Mouse (Mus musculus) heart, adult 9 months (tissue): ENCODE results near the gene Creb1.
"Not testable (repeated sequence)": the region's sequence is repeated elsewhere in the genome, so short reads cannot be mapped to it uniquely, and the experiment has no call there.

ENCODE experiments used
- DNase-seq, 2 experiments: peaks; one replicate each; pipeline ENCODE4 v3.0.0; 2022; ENCODE audit warnings: low spot score in 2 of 2

Gene Creb1

DNA sequence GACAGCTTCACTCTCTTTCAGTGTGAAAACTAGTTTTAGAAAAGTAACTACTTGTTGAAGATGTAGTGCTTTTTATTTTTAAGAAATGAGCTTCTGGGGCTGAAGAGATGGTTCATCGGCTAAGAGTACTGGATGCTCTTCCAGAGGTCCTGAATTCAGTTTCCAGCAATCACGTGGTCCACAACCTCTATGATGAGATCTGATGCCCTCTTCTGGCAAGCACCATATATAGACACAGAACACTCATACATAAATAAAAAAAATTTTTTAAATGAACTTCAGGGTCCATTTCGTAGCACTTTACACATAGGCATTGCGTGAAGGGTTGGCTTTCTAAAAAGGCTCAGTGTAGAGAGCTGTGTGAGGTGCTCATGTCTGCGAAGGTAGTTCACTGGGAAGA, 11.3 kb downstream of the Creb1 start:
- DNase-seq = no peak

- DNase-seq = no peak
These were observed 13.6 kb downstream of the Creb1 start for GRCm38 (mm10) chr1:64546070-64546469.

DNA sequence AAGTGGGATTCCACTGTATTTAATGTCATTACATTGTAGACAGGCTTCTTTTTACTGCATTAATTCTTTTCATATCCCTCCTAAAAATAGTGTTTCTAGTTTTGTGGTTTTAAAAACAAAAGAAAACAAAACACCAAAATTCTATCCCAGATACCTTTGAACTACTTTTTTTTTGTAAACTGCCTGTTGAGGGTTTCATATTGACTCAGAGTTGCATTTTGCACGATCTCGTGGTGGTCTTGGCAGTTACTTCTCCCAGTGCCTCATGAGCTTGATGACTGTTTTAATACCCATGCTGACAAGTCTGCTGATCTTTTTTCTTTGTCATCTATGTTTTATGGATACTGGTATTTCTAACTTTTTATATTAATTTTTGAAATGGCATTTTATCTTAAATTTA, 16.9 kb downstream of the Creb1 start:
- DNase-seq = no peak

GRCm38 (mm10) chr1:64551908-64552307, 19.5 kb downstream of the Creb1 start:
- DNase-seq = no peak

- peak in 1 of 2 experiments; percentile 6 for DNase-seq
These were observed 27.7 kb downstream of the Creb1 start for GRCm38 (mm10) chr1:64560105-64560504.

- DNase-seq = no peak
These were observed 35.8 kb downstream of the Creb1 start for GRCm38 (mm10) chr1:64568206-64568605.

- DNase-seq = no peak
These were observed 43.6 kb downstream of the Creb1 start for GRCm38 (mm10) chr1:64576022-64576421.

- DNase-seq = no peak
These were observed 44.3 kb downstream of the Creb1 start for GRCm38 (mm10) chr1:64576732-64577131.

DNA sequence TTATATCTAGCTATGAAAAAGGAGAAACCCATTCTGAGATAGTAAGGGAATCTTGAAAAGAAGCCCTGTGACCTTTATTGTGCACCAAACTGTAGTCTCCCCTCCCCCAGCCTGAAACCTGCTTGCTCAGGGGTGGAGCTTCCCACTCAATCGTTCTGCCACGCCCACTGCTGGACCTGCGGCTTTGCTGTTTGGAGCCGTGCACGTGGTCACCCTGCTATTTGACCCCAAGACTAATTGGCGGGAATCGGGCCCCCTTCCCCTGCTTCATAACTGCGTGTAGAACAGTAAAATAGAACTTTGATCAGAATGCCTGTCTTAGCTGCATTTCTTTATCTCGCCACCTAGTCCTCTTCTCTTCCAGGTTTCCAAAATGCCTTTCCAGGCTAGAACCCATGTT, 45.5 kb downstream of the Creb1 start:
- DNase-seq = not testable (repeated sequence)

- no peak for DNase-seq
These were observed 46.4 kb downstream of the Creb1 start for GRCm38 (mm10) chr1:64578801-64579200.

DNA sequence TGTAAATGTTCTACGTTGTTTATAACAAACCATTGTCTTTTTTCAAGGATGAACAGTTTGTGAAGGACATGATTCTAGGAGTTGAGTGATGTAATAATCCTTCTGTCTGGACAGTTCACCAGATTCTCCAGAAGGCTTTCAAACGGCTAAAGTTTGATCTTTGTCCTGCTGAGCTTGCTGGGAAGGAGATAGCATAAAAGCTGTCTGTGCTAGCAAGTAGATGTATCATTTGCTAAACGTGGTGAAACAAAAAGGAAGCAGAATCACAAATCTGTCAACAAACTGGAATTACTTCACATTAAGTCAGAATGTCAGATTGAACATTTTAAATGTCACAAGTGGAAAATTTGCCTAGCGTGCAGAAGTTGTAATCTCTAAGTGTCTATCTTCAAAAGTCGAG, 66.5 kb downstream of the Creb1 start:
- DNase-seq = no peak

DNA sequence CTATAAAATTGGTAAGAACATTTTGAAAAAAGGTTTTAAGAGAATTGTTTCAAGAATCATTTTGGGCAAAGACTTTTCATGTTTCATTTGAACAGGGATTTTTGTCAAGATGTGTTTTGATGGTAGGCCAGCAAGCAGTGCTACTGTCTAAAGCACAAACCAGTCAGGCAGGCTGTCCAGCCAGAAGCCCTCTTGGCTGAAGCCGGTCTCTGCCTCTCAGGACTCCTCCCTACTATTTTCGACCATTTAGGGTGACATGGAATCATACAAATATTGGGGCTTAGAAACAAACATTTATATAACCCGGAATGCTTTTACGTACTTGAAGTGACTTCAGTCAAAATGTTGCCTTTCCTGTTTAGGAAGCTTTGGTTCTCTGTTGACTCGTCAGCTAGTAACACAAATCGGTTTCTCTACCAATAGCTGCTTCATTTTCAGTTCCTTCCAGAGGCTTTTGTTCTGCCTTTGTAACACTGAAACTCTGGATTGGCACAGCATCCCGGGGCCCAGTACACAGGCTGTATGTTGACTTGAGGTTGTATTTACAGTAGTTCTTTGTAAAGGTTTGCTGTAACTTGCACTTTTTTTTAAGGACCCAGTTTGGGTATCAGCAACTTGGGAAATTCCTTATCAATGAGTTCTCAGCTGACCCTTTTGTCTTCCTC, 68.1 kb downstream of the Creb1 start:
- DNase-seq = peak in 1 of 2 experiments; percentile 27

GRCm38 (mm10) chr1:64601242-64601842, 68.9 kb downstream of the Creb1 start:
- DNase-seq = no peak

DNA sequence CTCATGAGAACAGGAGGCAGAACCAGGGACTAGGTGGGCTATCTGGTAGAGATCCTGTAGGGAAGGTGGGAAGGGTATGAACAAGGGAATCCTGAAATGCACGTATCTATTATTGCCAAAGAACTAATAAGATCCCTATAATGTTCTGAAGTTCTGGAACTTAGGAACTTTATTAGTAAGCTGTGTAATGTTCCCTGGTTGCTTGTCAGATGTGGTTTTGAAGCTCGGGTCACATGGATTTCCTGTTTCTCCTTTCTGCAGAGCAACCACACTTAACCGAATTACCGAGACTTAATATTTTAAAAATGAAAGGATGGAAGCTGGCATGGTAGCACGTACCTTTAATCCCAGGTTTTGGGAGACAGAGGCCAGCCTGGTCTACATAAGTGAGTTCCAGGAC, 70.9 kb downstream of the Creb1 start:
- no peak for DNase-seq

- DNase-seq = no peak
These were observed 76.7 kb downstream of the Creb1 start for GRCm38 (mm10) chr1:64609145-64609544.

GRCm38 (mm10) chr1:64609976-64610375, 77.5 kb downstream of the Creb1 start:
- DNase-seq = no peak

GRCm38 (mm10) chr1:64614311-64614710, 81.9 kb downstream of the Creb1 start:
- DNase-seq = no peak

GRCm38 (mm10) chr1:64614801-64615345, 82.4 kb downstream of the Creb1 start:
- no peak for DNase-seq

GRCm38 (mm10) chr1:64615531-64615991, 83.1 kb downstream of the Creb1 start:
- peak; percentile 10 to 17 for DNase-seq

- DNase-seq = no peak
These were observed 83.6 kb downstream of the Creb1 start for GRCm38 (mm10) chr1:64616076-64616475.

GRCm38 (mm10) chr1:64616531-64616880, 84.1 kb downstream of the Creb1 start:
- DNase-seq = peak; percentile 29 to 44

DNA sequence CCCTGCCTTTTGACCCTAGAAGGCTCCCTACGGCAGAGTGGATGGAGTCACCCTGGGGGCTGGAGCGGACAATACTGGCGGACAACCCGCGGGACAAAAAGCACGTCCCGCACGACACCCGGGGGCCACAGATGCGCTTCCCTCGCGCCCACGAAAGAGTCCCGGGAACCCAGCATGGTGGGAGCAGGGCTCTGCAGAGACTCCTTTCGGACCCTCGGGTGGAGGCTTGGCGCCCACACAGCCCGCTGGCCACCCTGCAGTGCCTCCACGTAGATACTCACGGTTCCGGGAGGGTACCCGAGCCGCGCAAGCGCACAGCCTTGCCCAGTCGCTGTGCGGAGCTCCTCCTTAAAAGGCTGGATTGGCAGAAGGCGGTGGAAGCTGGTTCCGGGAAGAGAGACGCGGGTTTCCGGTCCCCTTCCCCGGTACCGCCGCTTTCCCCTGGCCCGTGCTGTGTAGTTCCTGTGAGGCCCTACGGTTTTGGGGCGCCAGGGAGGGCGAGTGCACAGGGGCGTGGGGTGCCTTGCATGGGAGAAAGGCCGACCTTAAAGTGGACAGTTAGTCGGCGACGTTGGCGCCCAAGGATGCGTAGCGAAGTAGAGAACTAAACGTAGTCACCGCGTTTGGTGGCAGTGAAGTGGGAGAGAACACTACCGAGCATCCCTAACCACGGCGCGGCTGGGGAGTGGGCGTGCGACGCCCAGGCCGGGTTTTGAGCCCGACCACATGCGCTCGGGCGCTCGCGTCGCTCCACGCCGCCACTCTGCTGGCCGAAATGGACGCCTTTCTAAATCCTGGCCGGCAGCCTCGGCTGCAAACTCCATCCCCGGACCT, 84.7 kb downstream of the Creb1 start, which contains the start of gene Mettl21a:
Gene Mettl21a, minus strand, starts transcription at position 362 of the 834 bp plus-strand sequence.
- peak; percentile 93 to 95 for DNase-seq

GRCm38 (mm10) chr1:64617715-64617984, 85.2 kb downstream of the Creb1 start:
- peak; percentile 80 to 85 for DNase-seq
